Mouse (Mus musculus) CH12.LX (cell line): Measurements from ENCODE around the gene Gpr141. TPM values are rescaled to one million over a fixed set of nuclear protein-coding genes. Genes with fewer than 3 reads are reported as not detected.

Source experiments
- DNase-seq: peaks from one replicate; pipeline ENCODE4 v3.0.0-alpha.2; 2013; ENCODE audit errors: extremely low read depth
- H3K27ac ChIP-seq: 2 replicates; pipeline ENCODE4 v1.5.1; 2012; ENCODE audit warnings: low read depth, mild to moderate bottlenecking, control low read depth, moderate library complexity; ENCODE audit not compliant: insufficient read depth
- H3K27me3 ChIP-seq: replicated peaks from 2 replicates; pipeline ENCODE3; 2012; ENCODE audit warnings: inconsistent platforms
- H3K36me3 ChIP-seq, 2 experiments: replicated peaks in 1 of 2; 2 replicates each; pipeline versions ENCODE3 to v1.6.1; 2012; ENCODE audit warnings: inconsistent platforms in 1 of 2, low read length in 1 of 2, mild to moderate bottlenecking in 1 of 2, mixed read lengths in 1 of 2, moderate library complexity in 1 of 2; ENCODE audit not compliant: control insufficient read depth in 1 of 2, insufficient read depth in 1 of 2
- H3K4me1 ChIP-seq, 2 experiments: 2 replicates each; pipeline ENCODE4 v1.6.1; 2012; ENCODE audit warnings: inconsistent platforms in 1 of 2, moderate library complexity in 1 of 2; ENCODE audit not compliant: insufficient read depth in 2 of 2, control insufficient read depth in 1 of 2
- H3K4me2 ChIP-seq: 2 replicates; pipeline ENCODE4 v1.6.1; 2012; ENCODE audit warnings: low read depth, mild to moderate bottlenecking, control low read depth; ENCODE audit not compliant: poor library complexity, insufficient read depth, severe bottlenecking
- H3K4me3 ChIP-seq, 3 experiments: fragments of 150-350 bp in 1 of 3; sonication (generic) in 1 of 3; replicated peaks in 1 of 3; 2 replicates each; pipeline versions ENCODE3 to v1.5.1; 2011 to 2012; ENCODE audit warnings: low read depth in 2 of 3, low read length in 2 of 3, mild to moderate bottlenecking in 2 of 3, moderate library complexity in 2 of 3, control low read depth in 1 of 3, improper control_type of control experiment in 1 of 3, inconsistent platforms in 1 of 3, mixed read lengths in 1 of 3; ENCODE audit not compliant: poor library complexity in 1 of 3
- H3K79me2 ChIP-seq: replicated peaks from 2 replicates; pipeline ENCODE4 v1.6.1; 2012; ENCODE audit warnings: mild to moderate bottlenecking, moderate library complexity; ENCODE audit not compliant: control insufficient read depth, poor library complexity, insufficient read depth, severe bottlenecking; ENCODE audit errors: extremely low read depth
- H3K9ac ChIP-seq: 2 replicates; pipeline ENCODE4 v1.6.1; 2012; ENCODE audit warnings: low read depth, mild to moderate bottlenecking, control low read depth, moderate library complexity; ENCODE audit not compliant: insufficient read depth
- H3K9me3 ChIP-seq: replicated peaks from 2 replicates; pipeline ENCODE3; 2012; ENCODE audit warnings: low read length, inconsistent platforms, mixed read lengths
- CHD1 ChIP-seq: IDR thresholded peaks from 2 replicates; pipeline ENCODE4 v1.6.1; 2012; ENCODE audit warnings: low read depth, low read length, improper control_type of control experiment, inconsistent platforms
- CHD2 ChIP-seq: IDR thresholded peaks from 2 replicates; pipeline ENCODE4 v1.6.1; 2011; ENCODE audit warnings: low read length, improper control_type of control experiment
- CTCF ChIP-seq, 2 experiments: IDR thresholded peaks in 1 of 2; conservative IDR thresholded peaks in 1 of 2; 2 replicates each; pipeline ENCODE4 v1.5.1; 2011 to 2012; ENCODE audit warnings: low read depth in 2 of 2, low read length in 2 of 2, improper control_type of control experiment in 1 of 2, inconsistent platforms in 1 of 2, mild to moderate bottlenecking in 1 of 2, moderate library complexity in 1 of 2
- EP300 ChIP-seq: IDR thresholded peaks from 2 replicates; pipeline ENCODE4 v1.6.1; 2011; ENCODE audit warnings: low read length, improper control_type of control experiment
- GABPA ChIP-seq: IDR thresholded peaks from 2 replicates; pipeline ENCODE4 v1.6.1; 2012; ENCODE audit warnings: low read depth, low read length, improper control_type of control experiment, inconsistent platforms; ENCODE audit not compliant: insufficient replicate concordance
- HCFC1 ChIP-seq: IDR thresholded peaks from 2 replicates; pipeline ENCODE4 v1.6.1; 2012; ENCODE audit warnings: low read depth, mild to moderate bottlenecking, inconsistent platforms, low read length, improper control_type of control experiment
- JUN ChIP-seq: IDR thresholded peaks from 2 replicates; pipeline ENCODE4 v1.6.1; 2011; ENCODE audit warnings: low read depth, mild to moderate bottlenecking, low read length, improper control_type of control experiment, moderate library complexity; ENCODE audit not compliant: insufficient read depth
- KAT2A ChIP-seq: IDR thresholded peaks from 2 replicates; pipeline ENCODE4 v1.6.1; 2012; ENCODE audit warnings: low read length, improper control_type of control experiment, inconsistent platforms; ENCODE audit not compliant: insufficient replicate concordance
- MAFK ChIP-seq: IDR thresholded peaks from 2 replicates; pipeline ENCODE4 v1.6.1; 2011; ENCODE audit warnings: low read length, improper control_type of control experiment; ENCODE audit not compliant: insufficient replicate concordance
- MAX ChIP-seq: IDR thresholded peaks from 2 replicates; pipeline ENCODE4 v1.6.1; 2011; ENCODE audit warnings: low read length, improper control_type of control experiment
- MAZ ChIP-seq: IDR thresholded peaks from 2 replicates; pipeline ENCODE4 v1.6.1; 2012; ENCODE audit warnings: low read depth, mild to moderate bottlenecking, inconsistent platforms, low read length, improper control_type of control experiment, moderate library complexity
- MXI1 ChIP-seq: IDR thresholded peaks from 2 replicates; pipeline ENCODE4 v1.6.1; 2011; ENCODE audit warnings: mild to moderate bottlenecking, low read depth, low read length, improper control_type of control experiment
- NELFE ChIP-seq: IDR thresholded peaks from 2 replicates; pipeline ENCODE4 v1.6.1; 2011; ENCODE audit warnings: low read depth, low read length, improper control_type of control experiment
- PAX5 ChIP-seq: IDR thresholded peaks from 2 replicates; pipeline ENCODE4 v1.6.1; 2012; ENCODE audit warnings: low read length, inconsistent platforms, mixed read lengths
- RCOR1 ChIP-seq: conservative IDR thresholded peaks from 2 replicates; pipeline ENCODE4 v1.6.1; 2012; ENCODE audit warnings: low read depth, mild to moderate bottlenecking, inconsistent platforms, low read length, improper control_type of control experiment
- SIN3A ChIP-seq: IDR thresholded peaks from 2 replicates; pipeline ENCODE4 v1.6.1; 2012; ENCODE audit warnings: low read length, improper control_type of control experiment, inconsistent platforms
- SMC3 ChIP-seq: IDR thresholded peaks from 2 replicates; pipeline ENCODE4 v1.6.1; 2011; ENCODE audit warnings: low read depth, low read length, improper control_type of control experiment
- UBTF ChIP-seq: IDR thresholded peaks from 2 replicates; pipeline ENCODE4 v1.6.1; 2012; ENCODE audit warnings: low read depth, mild to moderate bottlenecking, inconsistent platforms, low read length, improper control_type of control experiment, moderate library complexity
- USF1 ChIP-seq: IDR thresholded peaks from 2 replicates; pipeline ENCODE4 v1.6.1; 2014; ENCODE audit warnings: low read depth, mild to moderate bottlenecking, inconsistent platforms, low read length, improper control_type of control experiment
- USF2 ChIP-seq: conservative IDR thresholded peaks from 2 replicates; pipeline ENCODE4 v1.6.1; 2011; ENCODE audit warnings: low read depth, low read length, improper control_type of control experiment
- ZC3H11A ChIP-seq: IDR thresholded peaks from 2 replicates; pipeline ENCODE4 v1.6.1; 2012; ENCODE audit warnings: low read depth, mild to moderate bottlenecking, inconsistent platforms, low read length, improper control_type of control experiment
- ZKSCAN1 ChIP-seq: IDR thresholded peaks from 2 replicates; pipeline ENCODE4 v1.6.1; 2012; ENCODE audit warnings: low read depth, inconsistent platforms, low read length, improper control_type of control experiment, borderline replicate concordance
- ZMIZ1 ChIP-seq: IDR thresholded peaks from 2 replicates; pipeline ENCODE4 v1.6.1; 2012; ENCODE audit warnings: low read depth, mild to moderate bottlenecking, inconsistent platforms, low read length, improper control_type of control experiment
- ZNF384 ChIP-seq: IDR thresholded peaks from 2 replicates; pipeline ENCODE4 v1.6.1; 2012; ENCODE audit warnings: low read depth, low read length, improper control_type of control experiment, inconsistent platforms
- dilution Hi-C: fragments of 300-500 bp; cut with MboI; formaldehyde crosslinking; loops from 2 replicates; pipeline ENCODE4 v1.14.3; 2020; ENCODE audit warnings: low sequenced_read_pairs; ENCODE audit not compliant: extremely low pct_unique_long_range_greater_than_20kb, extremely low pct_ligation_motif_present
- in situ Hi-C: fragments of 300-500 bp; cut with MboI; formaldehyde crosslinking; loops from 3 replicates; pipeline ENCODE4 v1.14.3; 2019; ENCODE audit warnings: low sequenced_read_pairs, low pct_ligation_motif_present, low pct_unique_long_range_greater_than_20kb, mixed read lengths
- polyA plus RNA-seq: library from polyadenylated mRNA; unstranded; fragments of >175 nt; gene quantifications from 2 replicates; pipeline ENCODE4 v1.2.1, GENCODE M21; 2012; ENCODE audit warnings: low read depth; ENCODE audit not compliant: insufficient read length
- total RNA-seq, 2 experiments: library from RNA; depleted of rRNA; stranded (reverse); fragments of 300-350 nt in 1 of 2; fragments of >200 nt in 1 of 2; gene quantifications; 2 replicates each; pipeline ENCODE4 v1.2.3; 2012 to 2014

The Gpr141 gene
- total and polyA plus RNA-seq, 3 experiments, result 0.17 to 1.6 (median 0.60) TPM

DNA sequence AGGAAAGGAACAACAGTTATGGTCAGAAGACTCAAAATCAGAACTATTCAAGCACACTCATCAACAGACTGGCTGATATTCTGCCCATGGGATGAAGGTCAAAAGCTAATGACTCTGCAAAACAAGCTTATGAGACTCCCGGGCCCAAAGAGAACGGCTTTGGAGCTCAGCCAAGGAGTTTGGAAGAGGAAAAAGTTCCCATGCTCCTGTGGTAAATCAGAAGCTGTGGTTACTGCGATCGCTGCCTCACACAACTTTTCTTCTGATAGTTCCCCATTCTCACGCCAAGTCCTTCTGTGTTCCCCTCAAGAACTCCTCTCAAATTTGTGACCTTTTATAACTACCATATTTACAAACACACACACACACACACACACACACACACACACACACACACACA, 105.1 kb downstream of the Gpr141 start:
- no peak overlapping the region for H3K9ac ChIP-seq

DNA sequence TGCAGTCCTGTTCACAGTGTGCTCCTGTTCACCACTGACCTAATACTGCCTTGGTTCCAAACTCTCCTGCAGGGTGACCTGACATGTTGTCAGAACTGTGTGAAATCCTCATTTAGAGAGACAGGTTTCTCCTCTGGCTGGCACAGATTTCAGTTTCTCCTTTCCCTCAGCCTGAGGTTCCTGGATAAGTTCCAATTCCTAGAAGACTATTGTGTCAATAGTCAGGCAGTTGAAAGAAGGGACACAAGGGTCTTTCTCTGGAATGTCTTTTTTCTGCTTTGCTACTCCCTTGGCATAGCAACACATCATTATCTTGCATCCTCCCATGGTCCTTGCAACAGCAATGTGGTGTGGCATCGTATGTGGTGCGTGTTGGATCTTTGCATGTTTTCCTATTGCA, 106.9 kb downstream of the Gpr141 start:
- Histone ChIP-seq H3K27me3 (no peaks in the 10 kb centered on the region), H3K4me2 (no peak overlapping the region), H3K79me2 (no peaks in the 10 kb centered on the region), H3K4me1 (no peaks in the 10 kb centered on the region), H3K27ac (no peak overlapping the region), H3K4me3 (no peak overlapping the region), H3K9ac (no peak overlapping the region), H3K9me3 (no peaks in the 10 kb centered on the region), H3K36me3 (no peaks in the 10 kb centered on the region)
- no peak for DNase-seq
- dilution Hi-C loops, result no loop called here
- TF ChIP-seq SMC3, result no peak
- TF ChIP-seq NELFE, result no peak
- TF ChIP-seq MAX, result no peak
- no peak for TF ChIP-seq KAT2A
- no peak for TF ChIP-seq ZC3H11A
- TF ChIP-seq USF2, result no peak
- TF ChIP-seq CTCF (conservative IDR thresholded peaks at IDR 0.05 in 1 of 2, IDR thresholded peaks at IDR 0.05 in 1 of 2; ENCODE audit: low read depth in 2 of 2, low read length in 2 of 2), result no peak
- TF ChIP-seq JUN, result no peak
- TF ChIP-seq PAX5, result no peak
- TF ChIP-seq CHD1, result no peak
- TF ChIP-seq RCOR1, result no peak
- TF ChIP-seq MAFK, result no peak
- no peak for TF ChIP-seq MAZ
- in situ Hi-C loops, result no loop called here

More for the DNA sequence above, 105.1 kb downstream of the Gpr141 start:
- no peak overlapping the region for H3K27ac ChIP-seq
- H3K27me3 ChIP-seq, result no peaks in the 10 kb centered on the region
- no peaks in the 10 kb centered on the region for H3K4me1 ChIP-seq
- no peaks in the 10 kb centered on the region for H3K9me3 ChIP-seq
- H3K4me3 ChIP-seq, result no peak overlapping the region
- in situ Hi-C loops (no loop called here), dilution Hi-C loops (no loop called here)
- H3K36me3 ChIP-seq, result no peaks in the 10 kb centered on the region
- DNase-seq, result no peak
- H3K4me2 ChIP-seq, result no peak overlapping the region
- no peaks in the 10 kb centered on the region for H3K79me2 ChIP-seq
- TF ChIP-seq PAX5 (no peak), EP300 (no peak), ZMIZ1 (no peak), SMC3 (no peak), GABPA (no peak), MAZ (no peak), UBTF (no peak), CHD2 (no peak), HCFC1 (no peak), USF1 (no peak), CTCF (conservative IDR thresholded peaks at IDR 0.05 in 1 of 2, IDR thresholded peaks at IDR 0.05 in 1 of 2; ENCODE audit: low read depth in 2 of 2, low read length in 2 of 2) (no peak), NELFE (no peak), ZKSCAN1 (no peak), JUN (no peak), MAX (no peak), ZNF384 (no peak), SIN3A (no peak), MXI1 (no peak)
